Mouse (Mus musculus): ENCODE measurements around the gene Susd1. TPM values are rescaled to one million over a fixed set of nuclear protein-coding genes. Genes with fewer than 3 reads are reported as not detected.

The Susd1 gene
- polyA plus RNA-seq, 1 experiment: 3.7 TPM

- 53% methylated on average over 5 of the region's 5 CpGs for WGBS
- DNase-seq (ENCODE audit: low read depth, low spot score): no peak
These were observed 608 bp upstream of the Susd1 start for GRCm38 (mm10) chr4:59439041-59439440.

- 92% methylated on average over 4 of the region's 4 CpGs for WGBS
- no peak for DNase-seq (ENCODE audit: low read depth, low spot score)
These were observed 2.5 kb downstream of the Susd1 start for GRCm38 (mm10) chr4:59435951-59436350.

GRCm38 (mm10) chr4:59434039-59434438, 4.4 kb downstream of the Susd1 start:
- no peak for DNase-seq (ENCODE audit: low read depth, low spot score)
- 42% methylated on average over 3 of the region's 3 CpGs for WGBS

- no peak for DNase-seq (ENCODE audit: low read depth, low spot score)
- 82% methylated on average over 6 of the region's 6 CpGs for WGBS
These were observed 9.3 kb downstream of the Susd1 start for GRCm38 (mm10) chr4:59429128-59429527.

GRCm38 (mm10) chr4:59426429-59426828, 12.0 kb downstream of the Susd1 start:
- WGBS: 85% methylated on average over 5 of the region's 5 CpGs
- no peak for DNase-seq (ENCODE audit: low read depth, low spot score)

- DNase-seq (ENCODE audit: low read depth, low spot score): no peak
These were observed 15.6 kb downstream of the Susd1 start for GRCm38 (mm10) chr4:59422808-59423207.

GRCm38 (mm10) chr4:59422025-59422783, 16.2 kb downstream of the Susd1 start:
- DNase-seq (ENCODE audit: low read depth, low spot score): no peak

GRCm38 (mm10) chr4:59421369-59421746, 17.1 kb downstream of the Susd1 start:
- DNase-seq (ENCODE audit: low read depth, low spot score): no peak

More at GRCm38 (mm10) chr4:59422025-59422783, 16.2 kb downstream of the Susd1 start:
- 43% methylated on average over 5 of the region's 5 CpGs for WGBS

GRCm38 (mm10) chr4:59420695-59421368, 17.6 kb downstream of the Susd1 start:
- DNase-seq (ENCODE audit: low read depth, low spot score): no peak
- WGBS: 82% methylated on average over 7 of the region's 7 CpGs

More at GRCm38 (mm10) chr4:59421369-59421746, 17.1 kb downstream of the Susd1 start:
- 75% methylated on average over 5 of the region's 5 CpGs for WGBS

GRCm38 (mm10) chr4:59419211-59419610, 19.2 kb downstream of the Susd1 start:
- 73% methylated on average over 4 of the region's 4 CpGs for WGBS
- DNase-seq (ENCODE audit: low read depth, low spot score): no peak

- DNase-seq (ENCODE audit: low read depth, low spot score): no peak
- 91% methylated on average over 5 of the region's 5 CpGs for WGBS
These were observed 25.0 kb downstream of the Susd1 start for GRCm38 (mm10) chr4:59413428-59413827.

- DNase-seq (ENCODE audit: low read depth, low spot score): no peak
- 83% methylated on average over 9 of the region's 9 CpGs for WGBS
These were observed 27.3 kb downstream of the Susd1 start for GRCm38 (mm10) chr4:59411153-59411552.

- DNase-seq (ENCODE audit: low read depth, low spot score): no peak
- WGBS: 65% methylated on average over 4 of the region's 4 CpGs
These were observed 30.7 kb downstream of the Susd1 start for GRCm38 (mm10) chr4:59407766-59408165.

GRCm38 (mm10) chr4:59404375-59404774, 34.1 kb downstream of the Susd1 start:
- WGBS: 63% methylated on average over 6 of the region's 6 CpGs
- DNase-seq (ENCODE audit: low read depth, low spot score): no peak

- no peak for DNase-seq (ENCODE audit: low read depth, low spot score)
- 93% methylated on average over 10 of the region's 10 CpGs for WGBS
These were observed 37.5 kb downstream of the Susd1 start for GRCm38 (mm10) chr4:59400931-59401330.

GRCm38 (mm10) chr4:59399343-59399742, 39.1 kb downstream of the Susd1 start:
- WGBS: 51% methylated on average over 4 of the region's 4 CpGs
- DNase-seq (ENCODE audit: low read depth, low spot score): no peak

GRCm38 (mm10) chr4:59395528-59395927, 42.9 kb downstream of the Susd1 start:
- no peak for DNase-seq (ENCODE audit: low read depth, low spot score)
- WGBS: 85% methylated on average over 2 of the region's 2 CpGs

- no peak for DNase-seq (ENCODE audit: low read depth, low spot score)
- WGBS: 93% methylated on average over 2 of the region's 2 CpGs
These were observed 44.3 kb downstream of the Susd1 start for GRCm38 (mm10) chr4:59394155-59394554.

GRCm38 (mm10) chr4:59388447-59389030, 49.9 kb downstream of the Susd1 start:
- no peak for DNase-seq (ENCODE audit: low read depth, low spot score)
- WGBS: 35% methylated on average over 13 of the region's 13 CpGs

GRCm38 (mm10) chr4:59387387-59388210, 50.8 kb downstream of the Susd1 start:
- DNase-seq (ENCODE audit: low read depth, low spot score): no peak
- WGBS: 33% methylated on average over 13 of the region's 13 CpGs
